Mouse (Mus musculus) C2C12 (cell line): ENCODE results near the gene Maneal. TPM values are rescaled to one million over a fixed set of nuclear protein-coding genes. Genes with fewer than 3 reads are reported as not detected.

Experiments
- H3K27me3 ChIP-seq: one replicate; pipeline ENCODE4 v1.6.1; 2011; ENCODE audit not compliant: control insufficient read depth, insufficient read depth, insufficient read length
- H3K36me3 ChIP-seq: one replicate; pipeline ENCODE4 v1.6.1; 2011; ENCODE audit not compliant: control insufficient read depth, insufficient read depth
- H3K4me3 ChIP-seq: one replicate; pipeline ENCODE4 v1.5.1; 2011; ENCODE audit warnings: mild to moderate bottlenecking, control low read depth; ENCODE audit not compliant: poor library complexity, insufficient read depth, severe bottlenecking
- H3K79me2 ChIP-seq: one replicate; pipeline ENCODE4 v1.6.1; 2011; ENCODE audit not compliant: control insufficient read depth, insufficient read depth
- H3K79me3 ChIP-seq: one replicate; pipeline ENCODE4 v1.6.1; 2011; ENCODE audit warnings: low read depth, control low read depth
- H3ac ChIP-seq: one replicate; pipeline ENCODE3; 2011; ENCODE audit warnings: low read depth; ENCODE audit not compliant: control insufficient read depth, insufficient read length
- CEBPB ChIP-seq: IDR thresholded peaks from one replicate; pipeline ENCODE4 v1.6.1; 2011; ENCODE audit warnings: low read depth, mild to moderate bottlenecking, control low read depth, moderate library complexity
- CTCF ChIP-seq: IDR thresholded peaks from one replicate; pipeline ENCODE4 v1.5.1; 2011; ENCODE audit not compliant: control insufficient read depth, insufficient read depth, insufficient read length
- FOSL1 ChIP-seq: IDR thresholded peaks from one replicate; pipeline ENCODE4 v1.8.0; 2011; ENCODE audit warnings: mild to moderate bottlenecking, low read length; ENCODE audit not compliant: poor library complexity, insufficient read depth, severe bottlenecking
- MAX ChIP-seq: IDR thresholded peaks from one replicate; pipeline ENCODE4 v1.6.1; 2011; ENCODE audit warnings: mild to moderate bottlenecking, control low read depth
- MYOD1 ChIP-seq: IDR thresholded peaks from one replicate; pipeline ENCODE4 v1.6.1; 2011; ENCODE audit warnings: low read depth; ENCODE audit not compliant: control insufficient read depth, insufficient read length
- MYOG ChIP-seq: IDR thresholded peaks from one replicate; pipeline ENCODE4 v1.6.1; 2011; ENCODE audit not compliant: control insufficient read depth, insufficient read length; ENCODE audit errors: extremely low read depth
- USF1 ChIP-seq: IDR thresholded peaks from one replicate; pipeline ENCODE4 v1.6.1; 2011; ENCODE audit warnings: low read depth, mild to moderate bottlenecking, control low read depth, moderate library complexity
- polyA plus RNA-seq: library from polyadenylated mRNA; unstranded; fragments of >200 nt; fragmentation: generic; extraction: Trizol; gene quantifications from one replicate; pipeline ENCODE4 v1.2.1, GENCODE M21; 2012; ENCODE audit warnings: missing spikeins

Maneal gene
- polyA plus RNA-seq, 1 experiment, result 0.04 TPM

- Histone ChIP-seq H3K4me3 (no peak overlapping the region), H3K36me3 (peaks cover 44% of the 10 kb centered on the region)
- TF ChIP-seq MAX, result no peak
- TF ChIP-seq MYOG, result no peak
- TF ChIP-seq MYOD1, result no peak
- TF ChIP-seq FOSL1, result no peak
- TF ChIP-seq CTCF, result no peak
- TF ChIP-seq USF1, result no peak
- TF ChIP-seq CEBPB, result no peak
These were observed 5.7 kb downstream of the Maneal start for GRCm38 (mm10) chr4:124856294-124856693.

GRCm38 (mm10) chr4:124850933-124851658 lies 10.9 kb downstream of the Maneal start, which contains the start of gene 1110065P20Rik:
TSS of gene 1110065P20Rik (minus strand) at chr4:124851196.
- peaks cover 41% of the 10 kb centered on the region for H3K36me3 ChIP-seq
- H3K79me3 ChIP-seq, result peaks cover 39% of the 10 kb centered on the region
- H3K27me3 ChIP-seq, result no peaks in the 10 kb centered on the region
- TF ChIP-seq CTCF (no peak), MYOD1 (no peak), MAX (peak; percentile 40)
- H3K79me2 ChIP-seq, result peaks cover 60% of the 10 kb centered on the region
- H3ac ChIP-seq, result peak within 1 kb of the TSS; percentile 94
- H3K4me3 ChIP-seq, result peak within 1 kb of the TSS; percentile 89

More at GRCm38 (mm10) chr4:124856294-124856693, 5.7 kb downstream of the Maneal start:
- peaks cover 3% of the 10 kb centered on the region for H3K27me3 ChIP-seq
- H3K79me3 ChIP-seq, result peaks cover 35% of the 10 kb centered on the region
- no peak overlapping the region for H3ac ChIP-seq
- peaks cover 36% of the 10 kb centered on the region for H3K79me2 ChIP-seq

GRCm38 (mm10) chr4:124850261-124850913 lies 11.6 kb downstream of the Maneal start, which contains the start of gene Yrdc:
TSS of gene Yrdc (plus strand) at chr4:124850679.
- TF ChIP-seq CTCF (peak; percentile 63), MAX (no peak), USF1 (no peak), MYOD1 (no peak), CEBPB (no peak), FOSL1 (no peak), MYOG (no peak)
- peak within 1 kb of the TSS; percentile 89 for H3K4me3 ChIP-seq
- H3K36me3 ChIP-seq, result peaks cover 35% of the 10 kb centered on the region
- peak within 1 kb of the TSS; percentile 94 for H3ac ChIP-seq
- peaks cover 39% of the 10 kb centered on the region for H3K79me3 ChIP-seq
- no peaks in the 10 kb centered on the region for H3K27me3 ChIP-seq
- peaks cover 60% of the 10 kb centered on the region for H3K79me2 ChIP-seq

- Histone ChIP-seq H3ac (peak overlapping the region; percentile 94), H3K79me3 (peaks cover 38% of the 10 kb centered on the region), H3K27me3 (no peaks in the 10 kb centered on the region), H3K36me3 (peaks cover 28% of the 10 kb centered on the region), H3K79me2 (peaks cover 58% of the 10 kb centered on the region), H3K4me3 (peak overlapping the region; percentile 89)
- TF ChIP-seq CEBPB (no peak), MYOD1 (no peak), MAX (no peak), CTCF (no peak), MYOG (no peak), USF1 (no peak), FOSL1 (no peak)
These were observed 12.2 kb downstream of the Maneal start for GRCm38 (mm10) chr4:124849631-124850260.

GRCm38 (mm10) chr4:124847573-124847972 lies 14.4 kb downstream of the Maneal start:
- Histone ChIP-seq H3K79me3 (peaks cover 16% of the 10 kb centered on the region), H3K4me3 (no peak overlapping the region), H3K79me2 (peaks cover 36% of the 10 kb centered on the region), H3ac (no peak overlapping the region), H3K36me3 (peaks cover 11% of the 10 kb centered on the region), H3K27me3 (no peaks in the 10 kb centered on the region)
- TF ChIP-seq CTCF (peak; percentile 87), MAX (peak; percentile 35), USF1 (no peak), MYOD1 (peak; percentile 4)
